Mouse (Mus musculus): ENCODE data around the gene Txn2.

DNA sequence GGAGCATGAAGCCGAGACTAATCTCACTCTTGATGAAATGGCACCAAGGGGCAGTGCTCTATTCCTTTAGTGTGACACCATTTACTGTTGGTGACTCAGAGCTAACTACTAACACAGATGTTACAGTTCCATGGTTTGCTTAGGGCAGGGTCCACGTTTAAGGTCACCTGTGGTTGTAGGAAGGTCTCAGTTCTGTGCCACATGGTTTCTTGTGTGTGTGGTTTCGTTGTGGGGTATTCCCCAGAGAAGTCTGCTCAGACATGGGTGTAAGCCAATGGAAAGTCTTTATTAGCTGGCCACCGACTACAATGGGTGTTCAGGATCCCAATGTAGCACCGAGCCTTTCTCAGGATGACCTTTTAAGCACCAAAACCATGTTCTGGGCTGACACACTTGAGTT is 9.7 kb upstream of the Txn2 start:
- TF ChIP-seq CTCF (IDR thresholded peaks at IDR 0.05; ENCODE audit: low read depth), result no peak
- no peak for TF ChIP-seq EP300 (IDR thresholded peaks at IDR 0.05; ENCODE audit: low read depth)
